Mouse (Mus musculus): ENCODE measurements around the gene Gm43738. TPM values are rescaled to one million over a fixed set of nuclear protein-coding genes. Genes with fewer than 3 reads are reported as not detected.
A peak's percentile ranks its signal among the peaks of the same experiment; 100 is the strongest.

The Gm43738 gene
- polyA plus RNA-seq (2012; rRNA removed) (0.02 TPM in 1 of 2 replicates, not detected in the other), polyA plus RNA-seq (2014; fragmentation: Nextera tagmentation; extraction: Ambion mirVana) (0.04 TPM in 1 of 2 replicates, not detected in the other)

GRCm38 (mm10) chr3:89100811-89101210 lies at the start of gene Gm43738:
Gm43738 (minus strand) TSS chr3:89101099.
- WGBS (ENCODE audit: insufficient replicate concordance) = 46% methylated on average over 7 of the region's 7 CpGs

GRCm38 (mm10) chr3:89148567-89148966 lies 47.7 kb upstream of the Gm43738 start:
- H3K9ac ChIP-seq (replicated peaks) = no peak overlapping the region
- TF ChIP-seq CTCF (IDR thresholded peaks at IDR 0.05; ENCODE audit: low read depth) = no peak
- TF ChIP-seq EP300 (IDR thresholded peaks at IDR 0.05; ENCODE audit: low read depth) = no peak
- H3K27me3 ChIP-seq (ENCODE audit: control insufficient read depth, insufficient read depth, low read length) = no peaks in the 10 kb centered on the region; the same call in 1 of the 2 replicates
- DNase-seq (ENCODE audit: low read depth in 3 of 3, low spot score in 3 of 3) (no peak), ATAC-seq (ENCODE audit: insufficient read depth) (no peak)
- WGBS (ENCODE audit: insufficient replicate concordance) = 70% methylated on average over 14 of the region's 14 CpGs
- peak overlapping the region; percentile 73; the same call in 1 of the 2 replicates for H3K4me2 ChIP-seq (ENCODE audit: low read depth)
- H3K36me3 ChIP-seq (replicated peaks; ENCODE audit: control insufficient read depth, insufficient read depth, low read depth) = peaks cover 32% of the 10 kb centered on the region
- peaks cover 21 to 25% of the 10 kb centered on the region in 2 experiments for H3K4me1 ChIP-seq (replicated peaks; ENCODE audit: control insufficient read depth in 2 of 2, insufficient read depth in 2 of 2, low read length in 1 of 2)
- H3K27ac ChIP-seq = no peak overlapping the region
- no peak overlapping the region for H3K4me3 ChIP-seq (ENCODE audit: insufficient read depth in 1 of 2, low read depth in 2 of 2, low read length in 2 of 2)
- no peaks in the 10 kb centered on the region for H3K9me3 ChIP-seq (ENCODE audit: control insufficient read depth, low read length)

More at GRCm38 (mm10) chr3:89100811-89101210, at the start of gene Gm43738:
- Histone ChIP-seq H3K27me3 (ENCODE audit: control insufficient read depth, insufficient read depth, low read length) (no peaks in the 10 kb centered on the region), H3K9ac (replicated peaks) (peak within 1 kb of the TSS; percentile 59), H3K4me2 (ENCODE audit: low read depth) (peak within 1 kb of the TSS; percentile 88), H3K36me3 (replicated peaks; ENCODE audit: control insufficient read depth, insufficient read depth, low read depth) (peaks cover 18% of the 10 kb centered on the region), H3K4me1 (replicated peaks; ENCODE audit: control insufficient read depth in 2 of 2, insufficient read depth in 2 of 2, low read length in 1 of 2) (peaks cover 13 to 16% of the 10 kb centered on the region in 2 experiments), H3K4me3 (ENCODE audit: insufficient read depth in 1 of 2, low read depth in 2 of 2, low read length in 2 of 2) (peak within 1 kb of the TSS; percentile 60 to 95), H3K27ac (peak within 1 kb of the TSS; percentile 12), H3K9me3 (ENCODE audit: control insufficient read depth, low read length) (no peaks in the 10 kb centered on the region)
- ATAC-seq (ENCODE audit: insufficient read depth) (no peak), DNase-seq (ENCODE audit: low read depth in 3 of 3, low spot score in 3 of 3) (no peak)
- TF ChIP-seq EP300 (IDR thresholded peaks at IDR 0.05; ENCODE audit: low read depth) = no peak
- TF ChIP-seq CTCF (IDR thresholded peaks at IDR 0.05; ENCODE audit: low read depth) = 0 out of 2 replicates have a peak, but pooled peaks have one; percentile 2

- ATAC-seq (ENCODE audit: insufficient read depth) (peak; percentile 62; the same call in 1 of the 2 replicates), DNase-seq (ENCODE audit: low read depth in 3 of 3, low spot score in 3 of 3) (no peak)
- Histone ChIP-seq H3K9ac (replicated peaks) (peak overlapping the region; percentile 56), H3K36me3 (replicated peaks; ENCODE audit: control insufficient read depth, insufficient read depth, low read depth) (peaks cover 38% of the 10 kb centered on the region), H3K9me3 (ENCODE audit: control insufficient read depth, low read length) (no peaks in the 10 kb centered on the region), H3K4me1 (replicated peaks; ENCODE audit: control insufficient read depth in 2 of 2, insufficient read depth in 2 of 2, low read length in 1 of 2) (peaks cover 21 to 25% of the 10 kb centered on the region in 2 experiments), H3K4me3 (ENCODE audit: insufficient read depth in 1 of 2, low read depth in 2 of 2, low read length in 2 of 2) (peak overlapping the region; percentile 4 to 30; a peak in 3 of 4 replicates), H3K27me3 (ENCODE audit: control insufficient read depth, insufficient read depth, low read length) (no peaks in the 10 kb centered on the region; the same call in 1 of the 2 replicates), H3K4me2 (ENCODE audit: low read depth) (peak overlapping the region; percentile 73), H3K27ac (peak overlapping the region; percentile 50)
- TF ChIP-seq CTCF (IDR thresholded peaks at IDR 0.05; ENCODE audit: low read depth) (no peak), EP300 (IDR thresholded peaks at IDR 0.05; ENCODE audit: low read depth) (no peak)
- 14% methylated on average over 15 of the region's 15 CpGs for WGBS (ENCODE audit: insufficient replicate concordance)
Observed at GRCm38 (mm10) chr3:89147979-89148311, 47.0 kb upstream of the Gm43738 start.

- H3K4me3 ChIP-seq (ENCODE audit: insufficient read depth in 1 of 2, low read depth in 2 of 2, low read length in 2 of 2) = peak overlapping the region; percentile 4 to 30; a peak in 3 of 4 replicates
- peak overlapping the region; percentile 67 for H3K27ac ChIP-seq
- ATAC-seq (ENCODE audit: insufficient read depth) = peak; percentile 87
Observed at GRCm38 (mm10) chr3:89147101-89147978, 46.4 kb upstream of the Gm43738 start.

GRCm38 (mm10) chr3:89145566-89145965 lies 44.7 kb upstream of the Gm43738 start:
- Histone ChIP-seq H3K9ac (replicated peaks) (peak overlapping the region; percentile 13; the same call in 1 of the 2 replicates), H3K4me2 (ENCODE audit: low read depth) (no peak overlapping the region), H3K4me1 (replicated peaks; ENCODE audit: control insufficient read depth in 2 of 2, insufficient read depth in 2 of 2, low read length in 1 of 2) (peaks cover 14 to 15% of the 10 kb centered on the region in 2 experiments), H3K27me3 (ENCODE audit: control insufficient read depth, insufficient read depth, low read length) (no peaks in the 10 kb centered on the region; the same call in 1 of the 2 replicates), H3K27ac (no peak overlapping the region; the same call in 1 of the 2 replicates), H3K4me3 (ENCODE audit: insufficient read depth in 1 of 2, low read depth in 2 of 2, low read length in 2 of 2) (no peak overlapping the region), H3K36me3 (replicated peaks; ENCODE audit: control insufficient read depth, insufficient read depth, low read depth) (peaks cover 60% of the 10 kb centered on the region), H3K9me3 (ENCODE audit: control insufficient read depth, low read length) (no peaks in the 10 kb centered on the region)
- WGBS (ENCODE audit: insufficient replicate concordance) = 78% methylated on average over 8 of the region's 8 CpGs
- DNase-seq (ENCODE audit: low read depth in 3 of 3, low spot score in 3 of 3) (no peak), ATAC-seq (ENCODE audit: insufficient read depth) (no peak)
- TF ChIP-seq CTCF (IDR thresholded peaks at IDR 0.05; ENCODE audit: low read depth) (no peak), EP300 (IDR thresholded peaks at IDR 0.05; ENCODE audit: low read depth) (no peak)

More at GRCm38 (mm10) chr3:89147101-89147978, 46.4 kb upstream of the Gm43738 start:
- peaks cover 44% of the 10 kb centered on the region for H3K36me3 ChIP-seq (replicated peaks; ENCODE audit: control insufficient read depth, insufficient read depth, low read depth)
- WGBS (ENCODE audit: insufficient replicate concordance) = 14% methylated on average over 26 of the region's 26 CpGs
- H3K9ac ChIP-seq (replicated peaks) = peak overlapping the region; percentile 56
- no peaks in the 10 kb centered on the region; the same call in 1 of the 2 replicates for H3K27me3 ChIP-seq (ENCODE audit: control insufficient read depth, insufficient read depth, low read length)
- H3K9me3 ChIP-seq (ENCODE audit: control insufficient read depth, low read length) = no peaks in the 10 kb centered on the region
- H3K4me1 ChIP-seq (replicated peaks; ENCODE audit: control insufficient read depth in 2 of 2, insufficient read depth in 2 of 2, low read length in 1 of 2) = peaks cover 19 to 22% of the 10 kb centered on the region in 2 experiments
- no peak for TF ChIP-seq EP300 (IDR thresholded peaks at IDR 0.05; ENCODE audit: low read depth)
- peak; percentile 48 for TF ChIP-seq CTCF (IDR thresholded peaks at IDR 0.05; ENCODE audit: low read depth)
- DNase-seq (ENCODE audit: low read depth in 3 of 3, low spot score in 3 of 3) = peak in 2 of 3 experiments; percentile 62 to 73
- H3K4me2 ChIP-seq (ENCODE audit: low read depth) = peak overlapping the region; percentile 73
